Mouse (Mus musculus) erythroid progenitor cell, adult 5-6 weeks (primary cell): ENCODE results near the gene Gng8. TPM values are rescaled to one million over a fixed set of nuclear protein-coding genes. Genes with fewer than 3 reads are reported as not detected.

Experiments used
- total RNA-seq, 2 experiments: library from RNA; stranded (forward) in 1 of 2; stranded (reverse) in 1 of 2; fragments of 150-400 nt in 1 of 2; fragments of 186-747, 209-891 nt in 1 of 2; gene quantifications; 2 replicates each; pipeline versions ENCODE4 v1.2.3 to v1.2.4; 2015 to 2017; ENCODE audit warnings: low replicate concordance in 2 of 2

Gng8 gene
- total RNA-seq, 2 experiments from 2014 or later: not detected

Other genes with a start within 250 kb of the Gng8 start
- not detected in 2 replicates for gene Ceacam15, start 216.1 kb upstream of the Gng8 start, total RNA-seq (2015; ENCODE audit: low replicate concordance)
- gene Ceacam15, start 216.1 kb upstream of the Gng8 start, total RNA-seq (2017; ENCODE audit: low replicate concordance): not detected in 2 replicates
- not detected in 2 replicates for gene Ceacam9, start 169.9 kb upstream of the Gng8 start, total RNA-seq (2015; ENCODE audit: low replicate concordance)
- not detected in 2 replicates for gene Ceacam9, start 169.9 kb upstream of the Gng8 start, total RNA-seq (2017; ENCODE audit: low replicate concordance)
- gene Ap2s1, start 153.4 kb upstream of the Gng8 start, total RNA-seq (2015; ENCODE audit: low replicate concordance): 74.2 and 106 TPM in 2 replicates
- gene Ap2s1, start 153.4 kb upstream of the Gng8 start, total RNA-seq (2017; ENCODE audit: low replicate concordance): 27.9 and 47.0 TPM in 2 replicates
- gene Slc1a5, start 110.4 kb upstream of the Gng8 start, total RNA-seq (2015; ENCODE audit: low replicate concordance): 596 and 609 TPM in 2 replicates
- gene Slc1a5, start 110.4 kb upstream of the Gng8 start, total RNA-seq (2017; ENCODE audit: low replicate concordance): 412 and 455 TPM in 2 replicates
- gene Strn4, start 75.9 kb upstream of the Gng8 start, total RNA-seq (2015; ENCODE audit: low replicate concordance): 75.0 and 87.2 TPM in 2 replicates
- 76.9 and 128 TPM in 2 replicates for gene Strn4, start 75.9 kb upstream of the Gng8 start, total RNA-seq (2017; ENCODE audit: low replicate concordance)
- gene Fkrp, start 75.1 kb upstream of the Gng8 start, total RNA-seq (2015; ENCODE audit: low replicate concordance): 6.5 and 7.5 TPM in 2 replicates
- 4.9 and 19.6 TPM in 2 replicates for gene Fkrp, start 75.1 kb upstream of the Gng8 start, total RNA-seq (2017; ENCODE audit: low replicate concordance)
- 8.3 and 18.4 TPM in 2 replicates for gene Prkd2, start 48.9 kb upstream of the Gng8 start, total RNA-seq (2015; ENCODE audit: low replicate concordance)
- 3.8 and 4.9 TPM in 2 replicates for gene Prkd2, start 48.9 kb upstream of the Gng8 start, total RNA-seq (2017; ENCODE audit: low replicate concordance)
- not detected in 2 replicates for gene Dact3, start 16.5 kb upstream of the Gng8 start, total RNA-seq (2015; ENCODE audit: low replicate concordance)
- not detected in 2 replicates for gene Dact3, start 16.5 kb upstream of the Gng8 start, total RNA-seq (2017; ENCODE audit: low replicate concordance)
- 0.36 and 6.7 TPM in 2 replicates for gene Ptgir, start 14.7 kb downstream of the Gng8 start, total RNA-seq (2015; ENCODE audit: low replicate concordance)
- 1.9 and 2.0 TPM in 2 replicates for gene Ptgir, start 14.7 kb downstream of the Gng8 start, total RNA-seq (2017; ENCODE audit: low replicate concordance)
- gene Calm3, start 32.3 kb downstream of the Gng8 start, total RNA-seq (2015; ENCODE audit: low replicate concordance): 131 and 141 TPM in 2 replicates
- 258 and 325 TPM in 2 replicates for gene Calm3, start 32.3 kb downstream of the Gng8 start, total RNA-seq (2017; ENCODE audit: low replicate concordance)
- gene Pnmal2, start 52.9 kb downstream of the Gng8 start, total RNA-seq (2015; ENCODE audit: low replicate concordance): not detected in 2 replicates
- gene Pnmal2, start 52.9 kb downstream of the Gng8 start, total RNA-seq (2017; ENCODE audit: low replicate concordance): not detected in 2 replicates
- not detected in 2 replicates for gene Pnmal1, start 67.9 kb downstream of the Gng8 start, total RNA-seq (2015; ENCODE audit: low replicate concordance)
- not detected in 2 replicates for gene Pnmal1, start 67.9 kb downstream of the Gng8 start, total RNA-seq (2017; ENCODE audit: low replicate concordance)
- gene Gm42372, start 91.3 kb downstream of the Gng8 start, total RNA-seq (2015; ENCODE audit: low replicate concordance): 0.72 TPM in 1 of 2 replicates, not detected in the other
- 0.13 and 0.53 TPM in 2 replicates for gene Gm42372, start 91.3 kb downstream of the Gng8 start, total RNA-seq (2017; ENCODE audit: low replicate concordance)
- gene Ccdc8, start 100.9 kb downstream of the Gng8 start, total RNA-seq (2015; ENCODE audit: low replicate concordance): not detected in 2 replicates
- not detected in 2 replicates for gene Ccdc8, start 100.9 kb downstream of the Gng8 start, total RNA-seq (2017; ENCODE audit: low replicate concordance)
- gene Ppp5c, start 136.1 kb downstream of the Gng8 start, total RNA-seq (2015; ENCODE audit: low replicate concordance): 22.6 and 26.3 TPM in 2 replicates
- 20.7 and 20.9 TPM in 2 replicates for gene Ppp5c, start 136.1 kb downstream of the Gng8 start, total RNA-seq (2017; ENCODE audit: low replicate concordance)
- gene Hif3a, start 170.6 kb downstream of the Gng8 start, total RNA-seq (2015; ENCODE audit: low replicate concordance): 1.4 TPM in 1 of 2 replicates, not detected in the other
- 0.13 TPM in 1 of 2 replicates, not detected in the other for gene Hif3a, start 170.6 kb downstream of the Gng8 start, total RNA-seq (2017; ENCODE audit: low replicate concordance)
- gene Psg16, start 182.3 kb downstream of the Gng8 start, total RNA-seq (2015; ENCODE audit: low replicate concordance): 0.72 TPM in 1 of 2 replicates, not detected in the other
- not detected in 2 replicates for gene Psg16, start 182.3 kb downstream of the Gng8 start, total RNA-seq (2017; ENCODE audit: low replicate concordance)